Mouse (Mus musculus) liver (tissue): Measurements from ENCODE around the gene Nat8f5.
"Not testable (repeated sequence)": the region's sequence is repeated elsewhere in the genome, so short reads cannot be mapped to it uniquely, and the experiment has no call there.

Experiments
- DNase-seq: peaks from one replicate; pipeline ENCODE4 v3.0.0-alpha.2; 2020; ENCODE audit warnings: mixed read lengths

The Nat8f5 gene

GRCm38 (mm10) chr6:85835104-85835503 lies 14.3 kb upstream of the Nat8f5 start:
- not testable (repeated sequence) for DNase-seq

DNA sequence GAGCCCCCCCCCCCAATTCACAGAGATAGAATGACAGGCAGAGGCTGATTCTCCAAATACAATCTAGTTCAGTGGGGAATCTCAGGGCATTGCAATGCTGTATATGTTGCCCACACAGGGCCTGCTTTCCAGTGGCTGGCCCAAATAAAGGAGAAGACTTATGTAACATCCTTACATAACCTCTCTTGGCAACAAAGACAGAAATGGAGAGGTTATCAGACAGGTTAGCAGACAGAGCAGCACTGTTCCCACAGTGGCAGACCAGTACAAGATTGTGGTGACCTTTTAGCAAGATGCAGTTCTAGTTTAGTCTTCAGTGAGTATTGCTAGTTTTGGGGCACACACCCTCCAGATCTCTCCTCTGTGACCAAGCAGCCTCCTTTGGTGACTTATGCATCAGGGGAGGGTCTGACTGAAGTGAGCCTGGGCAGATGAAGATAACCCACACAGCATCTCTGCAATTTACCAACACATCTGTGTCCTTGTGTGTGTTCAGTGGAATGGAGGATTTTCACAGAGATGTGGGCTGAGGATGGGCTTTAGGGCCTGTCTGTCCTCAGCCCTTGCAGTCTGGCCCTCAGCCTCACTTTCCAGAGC lies 13.8 kb upstream of the Nat8f5 start:
- not testable (repeated sequence) for DNase-seq

- DNase-seq, result no peak
Observed at GRCm38 (mm10) chr6:85831796-85832321, 11.1 kb upstream of the Nat8f5 start, which contains the start of gene Nat8. Gene Nat8, minus strand, starts transcription at chr6:85832082.

DNA sequence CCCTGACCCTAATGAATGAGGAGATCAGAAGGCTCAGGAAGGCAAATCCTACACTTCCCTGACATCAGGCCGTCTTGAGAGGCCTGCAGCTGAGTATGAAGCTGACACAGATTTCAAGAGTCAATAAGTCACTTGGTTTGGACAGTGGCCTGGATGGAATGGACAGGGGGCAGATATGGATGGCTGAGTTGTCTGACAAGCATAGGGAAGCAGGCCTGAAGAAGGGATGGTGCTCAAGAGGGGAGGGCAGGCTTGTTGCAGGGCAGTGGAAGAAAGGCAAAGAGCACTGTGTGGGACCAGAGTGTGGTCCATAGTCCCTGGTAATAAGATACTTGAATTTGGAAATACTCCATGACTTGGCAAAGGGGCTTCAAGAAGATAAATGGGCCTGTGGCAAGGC lies 8.7 kb upstream of the Nat8f5 start:
- DNase-seq, result no peak

DNA sequence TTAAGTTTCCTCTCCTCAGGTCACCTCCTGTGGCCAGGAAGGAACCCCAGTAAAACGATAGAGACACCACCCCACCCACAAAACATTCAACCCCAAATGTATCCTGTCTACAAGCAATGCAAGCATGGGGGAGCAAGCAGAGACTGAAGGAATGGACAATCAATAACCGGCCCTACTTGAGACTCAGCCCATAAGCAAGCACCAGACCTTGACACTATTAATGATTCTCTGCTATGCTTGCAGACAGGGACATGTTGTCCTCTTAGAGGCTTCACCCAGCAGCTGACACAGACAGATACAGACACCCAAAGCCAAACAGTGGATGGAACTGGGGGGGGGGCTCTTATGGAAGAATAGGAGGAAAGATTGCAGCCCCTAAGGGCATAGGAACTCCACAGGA lies 5.1 kb upstream of the Nat8f5 start:
- no peak for DNase-seq

DNA sequence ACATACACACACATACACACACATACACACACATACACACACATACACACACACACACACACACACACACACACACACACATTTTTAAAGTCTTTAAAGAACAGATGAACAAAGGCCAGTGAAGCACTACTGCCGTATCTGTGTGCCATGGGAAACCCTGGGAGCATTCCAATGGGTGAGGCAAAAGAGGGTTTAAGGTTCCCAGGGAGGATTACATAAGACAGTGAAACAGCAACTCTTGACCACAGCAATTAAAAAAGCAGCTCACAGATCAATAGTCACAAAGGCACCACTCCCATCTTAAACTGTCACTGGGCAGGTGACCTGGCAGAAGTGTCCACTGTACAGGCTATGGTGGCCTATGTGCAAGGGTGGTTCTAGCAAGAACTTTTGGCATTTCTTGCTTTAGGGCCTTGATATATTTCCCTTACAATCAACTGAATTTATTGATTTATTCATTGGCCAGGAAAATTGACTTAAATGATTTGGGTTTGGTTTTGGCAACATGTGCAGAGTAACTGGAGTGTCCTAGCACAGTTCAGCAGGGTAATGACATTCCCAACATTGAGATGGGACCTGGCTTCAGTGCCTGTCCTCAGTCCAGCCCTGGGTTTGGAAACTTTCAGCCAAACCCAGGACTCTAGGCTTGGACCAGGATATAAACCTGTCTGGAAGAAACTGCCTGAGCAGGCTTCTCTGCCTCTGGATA lies 2.8 kb upstream of the Nat8f5 start:
- no peak for DNase-seq

GRCm38 (mm10) chr6:85822286-85822685 lies 1.5 kb upstream of the Nat8f5 start:
- no peak for DNase-seq

DNA sequence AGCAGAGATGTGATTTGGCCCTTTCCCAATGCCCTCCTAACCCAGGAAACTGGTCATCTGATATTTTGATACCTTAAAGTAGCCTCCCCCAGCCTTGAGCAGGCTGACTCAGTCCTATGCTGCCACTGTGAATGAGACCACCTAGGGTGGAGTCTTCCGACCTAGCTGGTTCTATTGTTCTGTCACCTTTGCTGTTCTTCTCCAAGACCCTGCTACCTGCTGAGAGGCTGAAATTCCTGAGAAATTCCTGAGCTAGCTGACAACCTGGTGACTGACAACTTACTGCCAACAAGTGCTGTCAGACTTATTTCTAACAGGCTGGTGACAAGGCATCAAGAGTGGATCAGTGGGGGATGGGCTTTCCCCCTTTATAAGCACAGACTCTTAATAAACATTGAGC lies 2.4 kb downstream of the Nat8f5 start:
- DNase-seq, result no peak

DNA sequence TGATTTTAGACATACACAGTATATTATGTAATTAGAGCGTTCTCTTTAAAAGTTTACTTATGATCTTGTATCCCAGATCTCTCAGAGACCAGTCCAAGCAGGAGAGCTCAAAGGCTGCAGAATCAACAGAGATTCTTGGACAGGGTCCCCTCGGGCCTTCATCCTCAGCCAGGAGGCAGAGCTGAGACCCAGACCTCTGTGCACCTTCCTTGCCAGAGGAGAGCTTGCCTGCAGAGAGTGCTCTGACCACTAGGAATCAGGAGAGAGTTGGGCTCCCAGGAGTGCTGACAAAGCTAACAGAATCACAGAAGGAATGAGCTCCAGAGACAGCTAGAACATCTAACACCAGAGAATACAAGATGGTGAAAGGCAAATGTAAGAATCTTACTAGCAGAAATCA lies 7.4 kb downstream of the Nat8f5 start:
- no peak for DNase-seq

- DNase-seq, result not testable (repeated sequence)
Observed at GRCm38 (mm10) chr6:85810942-85811537, 9.7 kb downstream of the Nat8f5 start.

DNA sequence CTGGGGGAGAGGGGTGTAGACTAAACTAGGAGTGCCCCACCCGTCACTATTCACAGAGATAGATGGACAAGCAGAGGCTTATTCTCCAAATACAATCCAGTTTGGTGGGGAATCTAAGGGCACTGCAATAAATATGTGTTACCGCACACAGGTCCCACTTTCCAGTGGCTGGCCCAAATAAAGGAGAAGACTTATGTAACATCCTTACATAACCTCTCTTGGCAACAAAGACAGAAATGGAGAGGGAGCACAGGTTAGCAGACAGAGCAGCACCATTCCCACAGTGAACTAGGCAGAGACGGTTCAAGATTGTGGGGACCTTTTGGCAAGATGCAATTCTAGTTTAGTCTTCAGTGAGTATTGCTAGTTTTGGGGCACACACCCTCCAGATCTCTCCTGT lies 10.3 kb downstream of the Nat8f5 start:
- not testable (repeated sequence) for DNase-seq

DNA sequence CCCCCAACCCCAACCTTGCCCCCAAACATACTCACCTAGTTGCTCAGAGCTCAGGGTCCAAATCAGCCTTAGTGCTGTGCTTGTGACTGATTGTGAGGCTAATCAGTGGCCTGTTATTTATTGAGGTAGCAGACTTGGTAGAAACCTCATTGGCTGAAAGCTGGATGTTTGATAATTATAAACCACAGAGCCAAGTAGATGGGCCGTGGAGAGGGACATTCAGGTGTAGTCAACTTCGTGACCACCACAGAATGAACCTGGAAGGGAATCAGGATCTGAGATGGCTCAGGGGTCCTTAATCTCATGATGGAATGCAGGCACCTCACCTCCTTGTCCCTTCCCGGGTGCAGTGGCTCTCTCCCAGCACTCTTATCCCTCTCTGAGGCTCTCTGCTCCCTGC lies 11.0 kb downstream of the Nat8f5 start:
- DNase-seq, result not testable (repeated sequence)

DNA sequence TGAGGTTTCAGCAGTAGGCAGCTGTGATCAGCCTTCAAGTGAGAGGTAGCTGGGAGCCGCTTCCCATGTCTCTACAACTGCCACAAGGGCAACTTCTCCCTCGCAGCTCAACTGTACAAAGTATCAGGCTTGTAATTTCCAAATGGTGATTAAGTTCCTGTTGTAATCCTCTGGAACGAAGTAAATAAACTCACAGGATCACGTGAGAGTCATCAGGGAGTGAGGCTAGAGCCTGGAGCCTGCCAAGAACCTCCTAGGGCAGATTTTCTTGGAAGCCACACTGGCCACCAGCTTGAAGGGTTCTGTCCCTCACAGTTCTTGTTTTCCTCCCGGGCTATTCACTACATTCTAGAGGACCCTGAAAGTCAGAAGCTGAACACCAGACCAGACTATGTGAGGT lies 17.6 kb downstream of the Nat8f5 start:
- DNase-seq, result not testable (repeated sequence)
